Mouse (Mus musculus) heart, embryonic 10.5 days (tissue): ENCODE results near the gene Tmem269. TPM values are rescaled to one million over a fixed set of nuclear protein-coding genes. Genes with fewer than 3 reads are reported as not detected.

Experiments
- DNase-seq: peaks from one replicate; pipeline ENCODE4 v3.0.0-alpha.2; 2017; ENCODE audit warnings: low spot score
- H3K27ac ChIP-seq: fragments of 300-500 bp; sonication (generic); 2 replicates; pipeline ENCODE4 v1.5.1; 2016; ENCODE audit warnings: mild to moderate bottlenecking
- H3K27me3 ChIP-seq: fragments of 300-500 bp; sonication (generic); 2 replicates; pipeline ENCODE4 v1.6.1; 2016; ENCODE audit warnings: mild to moderate bottlenecking; ENCODE audit not compliant: poor library complexity, insufficient read depth, severe bottlenecking
- H3K36me3 ChIP-seq: fragments of 300-500 bp; sonication (generic); 2 replicates; pipeline ENCODE4 v1.6.1; 2016; ENCODE audit warnings: mild to moderate bottlenecking, moderate library complexity
- H3K4me1 ChIP-seq: fragments of 300-500 bp; sonication (generic); 2 replicates; pipeline ENCODE4 v1.6.1; 2016; ENCODE audit warnings: mild to moderate bottlenecking
- H3K4me3 ChIP-seq: fragments of 300-500 bp; sonication (generic); 2 replicates; pipeline ENCODE4 v1.5.1; 2016; ENCODE audit warnings: mild to moderate bottlenecking, moderate library complexity
- H3K9me3 ChIP-seq: fragments of 300-500 bp; sonication (generic); 2 replicates; pipeline ENCODE4 v1.6.1; 2016; ENCODE audit warnings: mild to moderate bottlenecking, moderate library complexity
- WGBS: fragments of 180-500 bp; shearing (Covaris S2); methylation state at CpG from one replicate; pipeline ENCODE4 v1.1.7; 2016; 5-methylcytosine and 5-hydroxymethylcytosine counted together
- polyA plus RNA-seq: library from polyadenylated mRNA; unstranded; fragments of >200 nt; fragmentation: Nextera tagmentation; extraction: Ambion mirVana; gene quantifications from 2 replicates; pipeline ENCODE4 v1.2.1, GENCODE M21; 2016

The Tmem269 gene
- polyA plus RNA-seq, 1 experiment from 2014 or later = not detected

DNA sequence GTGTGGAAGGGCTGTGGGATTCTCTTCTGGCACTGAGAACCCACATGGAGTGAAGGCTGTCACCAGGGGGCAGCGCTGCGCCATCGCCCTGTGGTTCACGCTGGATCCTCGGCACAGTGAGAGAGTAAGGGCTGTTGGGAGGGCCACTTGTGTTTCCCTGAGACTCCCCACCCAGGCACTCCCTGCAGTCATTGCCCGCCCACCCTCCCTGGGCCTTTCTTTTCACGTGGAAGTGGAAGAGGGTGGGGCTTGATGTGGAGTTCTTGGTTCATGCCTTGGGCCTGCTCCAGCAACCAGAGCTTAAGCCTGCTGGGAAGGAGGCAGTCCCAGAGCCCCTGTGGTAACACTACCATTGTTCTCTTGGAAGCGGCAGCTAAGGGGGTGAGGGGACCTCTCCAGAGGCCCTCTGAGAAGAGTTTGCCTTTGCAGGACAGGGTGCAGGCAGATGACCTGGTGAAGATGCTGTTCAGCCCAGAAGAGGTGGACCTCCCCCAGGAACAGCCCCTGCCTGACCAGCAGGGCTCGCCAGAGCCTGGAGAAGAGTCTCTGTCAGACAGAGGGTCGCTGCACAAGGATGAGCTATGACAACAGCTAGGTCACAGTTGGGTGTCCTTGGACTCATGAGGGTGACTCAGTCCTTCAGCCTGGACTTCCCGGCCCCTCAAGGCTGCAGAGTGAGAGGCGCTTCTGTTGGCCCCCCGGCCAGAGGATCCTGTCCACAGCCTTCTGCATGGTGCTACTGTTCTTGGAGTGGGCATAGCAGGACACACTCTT is 29.6 kb upstream of the Tmem269 start:
- peaks cover 59% of the 10 kb centered on the region for H3K36me3 ChIP-seq
- no peak for DNase-seq
- H3K4me1 ChIP-seq = peaks cover 10% of the 10 kb centered on the region; the same call in 1 of the 2 replicates
- WGBS = 38% methylated on average over 13 of the region's 13 CpGs
- no peaks in the 10 kb centered on the region for H3K27me3 ChIP-seq
- no peak overlapping the region for H3K4me3 ChIP-seq
- 0 out of 2 replicates have a peak overlapping the region, but pooled peaks have one; percentile 23 for H3K27ac ChIP-seq
- H3K9me3 ChIP-seq = no peaks in the 10 kb centered on the region

DNA sequence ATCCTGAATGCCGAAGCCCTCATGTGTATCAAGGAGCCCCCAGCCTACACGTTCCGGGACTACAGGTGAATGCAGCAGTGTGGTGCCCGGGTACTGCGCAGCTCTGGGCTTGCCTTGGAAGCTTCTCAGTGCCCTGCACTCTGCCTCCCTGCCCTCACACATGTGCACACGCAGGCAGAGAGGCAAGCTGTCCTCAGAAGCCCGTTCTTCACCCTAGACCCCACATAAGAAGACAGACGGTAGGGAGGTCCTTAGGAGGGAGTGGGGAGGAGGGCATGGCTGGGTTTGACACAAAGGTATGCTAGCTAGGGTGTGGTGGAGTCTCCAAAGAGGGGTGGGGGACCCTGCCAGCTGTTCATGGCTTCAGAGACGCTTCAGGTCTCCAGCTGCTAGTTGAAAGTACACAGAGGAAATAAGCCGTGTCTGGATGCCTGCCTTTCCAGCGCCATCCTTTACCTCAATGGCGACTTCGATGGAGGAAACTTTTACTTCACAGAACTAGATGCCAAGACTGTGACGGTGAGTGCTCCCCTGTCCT is 28.7 kb upstream of the Tmem269 start:
- no peak overlapping the region for H3K4me3 ChIP-seq
- H3K9me3 ChIP-seq = no peaks in the 10 kb centered on the region
- WGBS = 81% methylated on average over 14 of the region's 14 CpGs
- no peak for DNase-seq
- peaks cover 68% of the 10 kb centered on the region for H3K36me3 ChIP-seq
- peaks cover 16% of the 10 kb centered on the region for H3K4me1 ChIP-seq
- no peaks in the 10 kb centered on the region for H3K27me3 ChIP-seq
- H3K27ac ChIP-seq = no peak overlapping the region

DNA sequence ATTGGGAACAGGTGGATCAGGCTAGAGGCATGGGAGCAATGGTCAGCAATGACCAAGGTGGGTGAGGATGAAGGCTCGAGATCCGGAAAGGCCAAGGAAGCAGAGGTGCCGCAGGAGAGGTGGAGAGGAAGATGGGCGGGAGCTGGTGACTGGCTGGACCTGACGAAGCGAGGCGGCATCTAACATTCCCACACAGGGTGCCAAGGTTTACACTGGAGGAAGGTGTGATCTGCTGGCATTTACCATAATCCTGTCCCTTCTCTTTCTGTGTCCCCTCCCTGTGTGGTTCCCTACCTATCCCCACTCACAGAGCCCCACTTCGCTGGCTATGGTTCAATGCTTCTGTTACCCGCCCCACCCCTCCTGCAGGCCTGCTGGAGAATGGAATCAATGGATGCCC is 27.9 kb upstream of the Tmem269 start:
- WGBS = 87% methylated on average over 9 of the region's 9 CpGs
- Histone ChIP-seq H3K27me3 (no peaks in the 10 kb centered on the region), H3K4me1 (peaks cover 22% of the 10 kb centered on the region), H3K9me3 (no peaks in the 10 kb centered on the region), H3K4me3 (no peak overlapping the region), H3K27ac (no peak overlapping the region), H3K36me3 (peaks cover 76% of the 10 kb centered on the region)
- DNase-seq = no peak

DNA sequence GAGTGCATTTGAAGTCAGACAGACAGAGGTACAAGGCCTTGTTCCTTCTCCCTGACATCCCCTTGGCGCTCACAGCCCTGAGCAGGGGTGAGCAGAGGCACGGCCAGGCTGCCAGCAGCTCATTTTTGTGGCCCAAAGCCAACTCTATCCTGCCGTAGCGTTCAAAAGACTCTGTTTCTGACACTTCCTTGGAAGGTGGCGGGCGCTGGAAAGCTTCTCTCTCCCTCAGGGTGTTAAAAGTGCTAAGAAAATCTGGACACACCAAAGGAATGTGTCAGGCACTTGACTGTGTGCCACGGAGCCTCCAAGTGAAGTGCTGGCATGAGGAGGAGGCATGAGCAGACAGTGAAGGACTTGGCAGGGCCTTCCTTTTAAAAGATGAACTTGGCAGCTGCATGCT is 27.5 kb upstream of the Tmem269 start:
- H3K36me3 ChIP-seq = peaks cover 78% of the 10 kb centered on the region
- peak; percentile 73 for DNase-seq
- H3K27me3 ChIP-seq = no peaks in the 10 kb centered on the region
- peaks cover 22% of the 10 kb centered on the region for H3K4me1 ChIP-seq
- no peaks in the 10 kb centered on the region for H3K9me3 ChIP-seq
- WGBS = 58% methylated on average over 7 of the region's 7 CpGs
- no peak overlapping the region for H3K4me3 ChIP-seq
- peak overlapping the region; percentile 36; the same call in 1 of the 2 replicates for H3K27ac ChIP-seq

DNA sequence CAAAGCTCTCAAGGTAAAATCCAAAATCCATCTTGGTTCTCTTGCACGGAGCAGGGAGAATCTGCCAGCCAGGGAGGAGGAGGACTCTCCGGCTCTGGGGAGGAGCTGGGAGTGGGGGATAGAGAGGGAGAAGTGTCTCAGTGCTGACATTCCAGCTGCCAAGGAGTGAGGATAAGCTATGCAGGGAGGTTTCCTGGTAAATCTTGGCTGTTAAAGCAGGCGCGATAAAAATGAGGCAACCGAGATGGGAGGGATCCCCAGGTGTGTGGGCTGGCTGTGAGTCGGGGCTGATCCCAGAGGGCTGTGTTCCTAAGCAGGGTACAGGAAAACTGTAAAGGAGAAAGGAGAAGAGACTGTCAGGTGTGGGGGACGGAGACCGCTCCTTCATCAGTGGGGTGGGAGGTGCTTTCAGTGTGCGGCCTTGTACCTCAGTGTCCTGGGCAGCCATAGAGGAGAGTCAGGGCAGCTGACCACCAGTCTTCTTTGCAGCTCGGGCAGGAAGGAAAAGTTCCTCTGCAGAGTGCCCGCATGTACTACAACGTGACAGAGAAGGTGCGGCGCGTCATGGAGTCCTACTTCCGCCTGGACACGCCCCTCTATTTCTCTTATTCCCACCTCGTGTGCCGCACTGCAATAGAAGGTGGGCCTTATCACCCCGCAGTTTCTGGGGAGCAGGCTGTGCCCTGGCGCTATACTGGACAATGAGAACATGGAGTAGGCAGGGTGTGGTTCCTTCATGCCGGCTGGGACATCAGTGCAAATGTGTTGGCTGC is 26.6 kb upstream of the Tmem269 start:
- H3K36me3 ChIP-seq = peaks cover 80% of the 10 kb centered on the region

DNA sequence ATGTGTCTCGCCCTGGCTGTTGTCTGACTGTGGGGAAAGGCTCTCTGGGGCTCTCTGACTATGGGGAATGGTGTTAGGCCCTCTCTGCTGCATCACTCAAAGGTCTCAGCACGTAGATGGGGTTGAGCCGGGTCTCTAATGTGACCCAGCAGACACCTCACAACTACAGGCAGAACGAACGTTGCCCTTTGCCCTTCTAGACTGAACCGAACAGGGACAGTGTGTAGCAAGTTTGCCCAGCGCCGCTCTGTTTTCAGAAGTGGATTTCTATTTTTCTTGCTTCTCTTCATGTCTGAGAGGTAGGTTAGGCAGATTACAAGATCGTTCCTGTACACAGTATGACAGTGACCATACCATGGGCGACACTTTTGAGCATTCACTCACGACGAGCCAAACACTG is 24.6 kb upstream of the Tmem269 start:
- Histone ChIP-seq H3K27ac (no peak overlapping the region), H3K4me3 (no peak overlapping the region), H3K4me1 (peaks cover 27% of the 10 kb centered on the region), H3K9me3 (no peaks in the 10 kb centered on the region), H3K27me3 (no peaks in the 10 kb centered on the region), H3K36me3 (peaks cover 73% of the 10 kb centered on the region)
- DNase-seq = no peak
- WGBS = 92% methylated on average over 12 of the region's 12 CpGs

More for the DNA sequence above, 26.6 kb upstream of the Tmem269 start:
- Histone ChIP-seq H3K27ac (no peak overlapping the region), H3K27me3 (no peaks in the 10 kb centered on the region), H3K4me3 (no peak overlapping the region), H3K4me1 (peaks cover 22% of the 10 kb centered on the region), H3K9me3 (no peaks in the 10 kb centered on the region)
- WGBS = 71% methylated on average over 22 of the region's 22 CpGs
- peak; percentile 65 for DNase-seq

DNA sequence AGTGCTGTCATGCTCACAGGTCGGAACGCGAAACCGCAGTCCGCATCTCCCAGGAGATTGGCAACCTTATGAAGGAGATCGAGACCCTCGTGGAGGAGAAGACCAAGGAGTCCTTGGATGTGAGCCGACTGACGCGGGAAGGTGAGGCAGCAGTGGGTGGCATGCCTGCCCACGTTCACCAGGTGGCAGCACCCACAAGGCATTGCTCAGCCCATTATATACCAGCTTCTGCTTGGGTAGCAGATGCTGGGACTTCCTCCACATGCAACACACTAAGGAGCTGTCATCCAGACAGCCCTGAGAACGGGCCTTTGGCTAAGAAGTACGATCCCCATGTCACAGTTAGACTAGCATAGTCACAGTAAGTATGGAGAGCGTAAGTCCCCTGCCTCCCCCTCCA is 23.6 kb upstream of the Tmem269 start:
- Histone ChIP-seq H3K4me1 (peaks cover 27% of the 10 kb centered on the region), H3K27me3 (no peaks in the 10 kb centered on the region), H3K27ac (no peak overlapping the region), H3K4me3 (no peak overlapping the region), H3K36me3 (peaks cover 73% of the 10 kb centered on the region), H3K9me3 (no peaks in the 10 kb centered on the region)
- 77% methylated on average over 14 of the region's 14 CpGs for WGBS
- no peak for DNase-seq

DNA sequence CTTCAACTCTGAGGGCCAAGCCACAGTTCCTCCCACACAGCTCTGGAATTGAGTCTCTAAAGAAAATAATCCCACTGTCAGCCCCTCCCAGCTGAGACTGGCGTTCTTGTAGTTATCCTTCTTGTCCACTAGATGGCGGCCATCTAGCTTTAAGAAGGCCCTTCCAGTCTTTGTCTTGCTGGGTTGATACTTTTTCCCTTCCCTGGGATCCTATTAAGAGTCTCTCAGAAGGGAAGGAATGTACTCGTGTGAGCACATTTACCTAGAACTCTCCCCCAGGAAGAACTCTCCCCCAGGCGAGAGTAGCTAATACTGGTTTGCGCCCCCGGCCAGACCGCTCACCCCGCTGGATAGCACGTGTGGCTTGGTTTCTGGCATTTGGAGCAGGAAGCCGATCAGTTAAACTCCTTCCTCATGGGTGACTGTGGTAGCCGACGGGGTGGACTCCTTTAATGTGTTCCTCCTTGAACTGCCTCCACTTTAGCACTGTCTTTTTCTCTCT is 21.2 kb upstream of the Tmem269 start:
- DNase-seq = no peak
- H3K27me3 ChIP-seq = no peaks in the 10 kb centered on the region
- H3K4me3 ChIP-seq = no peak overlapping the region
- H3K27ac ChIP-seq = peak overlapping the region; percentile 74
- 41% methylated on average over 12 of the region's 12 CpGs for WGBS
- H3K36me3 ChIP-seq = peaks cover 61% of the 10 kb centered on the region
- peaks cover 24% of the 10 kb centered on the region for H3K4me1 ChIP-seq
- H3K9me3 ChIP-seq = no peaks in the 10 kb centered on the region

DNA sequence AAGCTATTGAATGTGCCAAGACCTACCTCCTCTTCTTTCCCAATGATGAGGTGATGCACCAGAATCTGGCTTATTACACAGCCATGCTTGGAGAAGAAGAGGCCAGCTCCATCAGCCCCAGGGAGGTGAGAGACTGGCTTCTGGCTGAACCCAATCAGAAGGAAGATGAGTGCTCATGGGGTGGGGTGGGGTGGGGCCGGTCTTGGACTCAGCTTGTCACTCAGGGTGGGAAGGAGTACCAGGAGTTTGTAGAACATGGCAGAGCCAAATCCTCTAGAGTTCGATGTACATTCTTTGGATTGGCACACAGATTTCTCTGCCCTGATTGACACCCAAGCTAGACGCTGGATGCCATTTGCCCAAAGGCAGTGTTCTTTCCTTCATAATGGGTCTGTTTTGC is 20.6 kb upstream of the Tmem269 start:
- Histone ChIP-seq H3K27ac (no peak overlapping the region), H3K9me3 (no peaks in the 10 kb centered on the region), H3K27me3 (no peaks in the 10 kb centered on the region), H3K4me3 (no peak overlapping the region), H3K36me3 (peaks cover 55% of the 10 kb centered on the region), H3K4me1 (peaks cover 28% of the 10 kb centered on the region)
- DNase-seq = no peak
- 74% methylated on average over 3 of the region's 3 CpGs for WGBS

DNA sequence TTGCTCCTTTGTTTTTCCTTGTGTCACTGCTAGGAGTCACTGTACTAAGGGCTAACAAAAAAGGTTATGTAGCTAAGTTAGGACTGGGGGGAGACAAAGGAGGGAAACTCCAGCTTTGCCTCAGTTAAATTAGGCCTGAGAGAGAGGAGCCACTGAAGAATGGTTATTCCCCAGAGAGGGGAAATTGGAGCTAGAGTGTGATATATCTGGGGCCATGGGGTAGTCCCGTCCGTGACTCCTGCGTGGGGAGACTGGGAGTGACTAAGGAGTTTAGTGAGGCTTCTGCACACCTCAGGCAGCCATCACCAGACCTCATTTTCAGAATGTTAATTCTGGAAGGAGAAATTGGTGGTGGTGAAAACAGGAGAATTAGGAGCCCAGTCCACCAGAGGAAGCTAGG is 16.3 kb upstream of the Tmem269 start:
- WGBS = 58% methylated on average over 3 of the region's 3 CpGs
- no peaks in the 10 kb centered on the region for H3K9me3 ChIP-seq
- peaks cover 20% of the 10 kb centered on the region for H3K4me1 ChIP-seq
- no peak for DNase-seq
- H3K27ac ChIP-seq = peak overlapping the region; percentile 92
- H3K27me3 ChIP-seq = no peaks in the 10 kb centered on the region
- peak overlapping the region; percentile 84 for H3K4me3 ChIP-seq
- H3K36me3 ChIP-seq = peaks cover 24% of the 10 kb centered on the region

DNA sequence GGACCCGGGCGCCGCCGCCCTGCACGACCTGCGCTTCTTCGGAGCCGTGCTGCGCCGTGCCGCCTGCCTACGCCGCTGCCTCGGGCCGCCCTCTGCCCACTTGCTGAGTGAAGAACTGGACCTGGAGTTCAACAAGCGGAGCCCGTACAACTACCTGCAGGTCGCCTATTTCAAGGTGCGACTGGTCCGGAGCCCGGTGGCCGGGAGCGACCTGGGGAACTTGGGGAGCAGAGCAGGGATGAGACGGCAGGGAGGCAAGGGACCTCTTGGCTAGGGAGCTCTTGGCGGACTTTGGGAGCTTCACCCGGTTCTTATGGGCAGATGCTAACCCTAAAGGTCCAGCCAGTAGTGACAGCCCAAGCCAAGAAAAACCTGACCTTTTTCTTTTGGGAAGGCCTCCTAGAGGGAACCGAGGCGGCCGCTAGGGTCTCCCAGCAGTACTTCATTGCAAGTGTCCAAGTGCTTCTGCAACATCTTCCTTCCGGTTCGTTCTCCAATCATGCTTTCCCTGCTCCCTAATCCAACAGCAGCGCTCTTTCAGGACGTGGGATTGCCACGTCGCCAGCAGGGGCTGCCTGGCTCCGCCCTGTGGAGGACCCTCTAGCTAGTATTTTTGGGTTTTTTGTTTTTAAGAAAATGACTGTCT is 15.4 kb upstream of the Tmem269 start:
- Histone ChIP-seq H3K4me1 (peaks cover 18% of the 10 kb centered on the region), H3K9me3 (no peaks in the 10 kb centered on the region), H3K36me3 (peaks cover 25% of the 10 kb centered on the region), H3K27me3 (no peaks in the 10 kb centered on the region), H3K4me3 (peak overlapping the region; percentile 84), H3K27ac (peak overlapping the region; percentile 92)
- DNase-seq = peak; percentile 93
- WGBS = 0% methylated on average over 36 of the region's 36 CpGs

DNA sequence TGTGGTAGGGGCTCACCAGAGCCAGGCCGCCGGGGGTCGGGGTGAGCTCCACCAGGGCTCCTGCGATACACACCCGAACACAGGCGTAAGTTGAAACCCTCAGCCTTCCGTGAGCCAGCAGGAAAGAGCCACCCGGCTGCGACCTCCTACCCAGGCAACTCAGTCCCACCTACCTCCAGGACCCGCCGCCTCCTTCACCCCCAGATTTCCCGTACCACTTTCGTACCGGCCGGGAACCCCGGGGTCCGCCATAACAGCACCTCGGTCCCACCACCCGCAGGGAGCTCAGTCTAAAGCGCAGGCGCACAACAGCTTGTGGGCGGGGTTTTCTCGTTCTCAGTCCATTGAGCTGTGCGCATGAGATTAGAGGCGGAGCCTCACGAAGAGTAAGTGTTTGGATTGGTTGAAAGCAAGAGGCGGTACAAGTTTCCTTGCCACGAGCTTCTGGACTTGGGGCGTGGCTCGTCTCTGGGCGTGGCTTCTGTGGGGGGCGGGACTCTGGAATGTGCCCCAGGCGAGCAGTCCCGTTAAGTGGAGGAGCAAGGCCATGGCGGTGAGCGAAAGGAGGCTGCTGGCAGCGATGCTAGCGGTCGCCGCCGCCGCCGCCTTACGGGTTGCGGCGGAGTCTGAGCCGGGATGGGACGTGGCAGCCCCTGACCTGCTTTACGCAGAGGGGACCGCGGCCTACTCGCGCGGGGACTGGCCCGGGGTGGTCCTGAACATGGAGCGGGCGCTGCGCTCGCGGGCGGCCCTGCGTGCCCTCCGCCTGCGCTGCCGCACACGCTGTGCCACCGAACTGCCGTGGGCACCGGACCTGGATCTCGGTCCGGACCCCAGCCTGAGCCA is 14.6 kb upstream of the Tmem269 start, which contains the start of the genes AU022252 and P3h1:
Gene AU022252, minus strand, starts transcription at position 303 of the 846 bp plus-strand sequence.
Gene P3h1, plus strand, starts transcription at position 506 of the 846 bp plus-strand sequence.
- no peaks in the 10 kb centered on the region for H3K27me3 ChIP-seq
- peak; percentile 99 for DNase-seq
- H3K27ac ChIP-seq = peak within 1 kb of the TSS; percentile 92
- H3K4me3 ChIP-seq = peak within 1 kb of the TSS; percentile 84
- peaks cover 18% of the 10 kb centered on the region for H3K4me1 ChIP-seq
- peaks cover 33% of the 10 kb centered on the region for H3K36me3 ChIP-seq
- under 1% methylated on average over 71 of the region's 71 CpGs for WGBS
- H3K9me3 ChIP-seq = no peaks in the 10 kb centered on the region
